ENCODE assay signal across 11 mouse cellular contexts in the genomic region with DNA sequence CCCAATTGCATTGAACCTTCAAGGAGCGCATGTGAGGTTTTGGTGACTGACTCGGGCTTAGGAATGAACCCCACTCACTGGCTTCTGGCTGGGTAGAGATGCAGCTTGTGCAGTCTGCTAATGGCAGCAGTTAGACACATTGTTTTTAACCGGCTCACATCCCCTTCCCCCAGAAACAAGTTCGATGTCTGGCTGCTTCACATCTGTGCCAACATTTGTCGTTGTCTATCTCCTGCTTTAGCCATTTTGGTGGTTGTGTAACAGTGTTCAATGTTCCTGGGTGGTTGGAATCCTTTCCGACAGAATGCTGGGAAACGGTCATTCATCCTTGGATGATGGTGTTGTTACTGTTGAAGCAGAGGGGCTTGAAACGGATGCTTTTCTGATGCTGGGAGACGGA.
DNase-seq lines count a peak whose midpoint lies in the region; ATAC-seq and TF ChIP-seq lines count a peak whose summit lies in the region.
"Had no signal": no experiment of that assay in that cellular context is flagged by ENCODE, and none has a peak within 500 bp of the region (broad histone marks: within the 10 kb centered on the region; RNA-seq: fewer than 3 reads in every experiment).

No protein-coding gene starts in this region.

- no peaks in the 10 kb centered on the region for H3K9me3 ChIP-seq in hindbrain, embryonic 15.5 days
- no peaks in the 10 kb centered on the region for H3K9me3 ChIP-seq in hindbrain, embryonic 11.5 days (ENCODE audit: control insufficient read depth, low read length)
- no peaks in the 10 kb centered on the region for H3K9me3 ChIP-seq in midbrain, embryonic 14.5 days (ENCODE audit: control insufficient read depth, low read length)
- H3K9me3 ChIP-seq in midbrain, embryonic 15.5 days: no peaks in the 10 kb centered on the region
- no peaks in the 10 kb centered on the region for H3K9me3 ChIP-seq in hindbrain, postnatal 0 days (ENCODE audit: low read length)
- H3K9me3 ChIP-seq in stomach, postnatal 0 days (ENCODE audit: control insufficient read depth, low read length): no peaks in the 10 kb centered on the region
- H3K9me3 ChIP-seq: heart, embryonic 13.5 days; liver, embryonic 15.5 days had no signal

- no peak overlapping the region for H3K9ac ChIP-seq in hindbrain, embryonic 15.5 days
- no peak overlapping the region for H3K9ac ChIP-seq in hindbrain, embryonic 11.5 days (ENCODE audit: low read depth, low read length)
- H3K9ac ChIP-seq in midbrain, embryonic 14.5 days (replicated peaks; ENCODE audit: low read length): no peak overlapping the region
- H3K9ac ChIP-seq in midbrain, embryonic 15.5 days: no peak overlapping the region
- H3K9ac ChIP-seq in hindbrain, postnatal 0 days (replicated peaks; ENCODE audit: low read length): no peak overlapping the region
- no peak overlapping the region for H3K9ac ChIP-seq in stomach, postnatal 0 days (ENCODE audit: low read length)
- H3K9ac ChIP-seq: heart, embryonic 13.5 days; liver, embryonic 15.5 days had no signal

- H3K4me3 ChIP-seq in hindbrain, embryonic 15.5 days: no peak overlapping the region
- no peak overlapping the region for H3K4me3 ChIP-seq in hindbrain, embryonic 11.5 days (ENCODE audit: low read depth, low read length)
- no peak overlapping the region for H3K4me3 ChIP-seq in midbrain, embryonic 14.5 days (replicated peaks; ENCODE audit: low read depth, low read length)
- H3K4me3 ChIP-seq in midbrain, embryonic 15.5 days: no peak overlapping the region
- no peak overlapping the region for H3K4me3 ChIP-seq in hindbrain, postnatal 0 days (ENCODE audit: low read length)
- H3K4me3 ChIP-seq in stomach, postnatal 0 days (ENCODE audit: low read depth, low read length): no peak overlapping the region
- H3K4me3 ChIP-seq: heart, embryonic 13.5 days; liver, embryonic 15.5 days had no signal

- DNase-seq in hindbrain, embryonic 11.5 days (ENCODE audit: low spot score): no peak
- no peak for DNase-seq in midbrain, embryonic 14.5 days
- DNase-seq in hindbrain, postnatal 0 days (ENCODE audit: low spot score): no peak
- DNase-seq in stomach, postnatal 0 days (ENCODE audit: low spot score): no peak
- DNase-seq in thymus, postnatal 0 days (ENCODE audit: low spot score): no peak
- no peak for DNase-seq in heart, postnatal 14 days

- ATAC-seq in hindbrain, embryonic 15.5 days (ENCODE audit: low FRiP score, low read depth): no peak
- ATAC-seq in hindbrain, embryonic 11.5 days (ENCODE audit: low FRiP score): no peak
- ATAC-seq in midbrain, embryonic 14.5 days (ENCODE audit: low FRiP score, low TSS enrichment): no peak
- ATAC-seq in midbrain, embryonic 15.5 days (replicated peaks): no peak
- 0 out of 2 replicates have a peak, but pooled peaks have one; percentile 11 for ATAC-seq in hindbrain, postnatal 0 days
- ATAC-seq in stomach, postnatal 0 days (ENCODE audit: low FRiP score, low TSS enrichment): no peak
- ATAC-seq: CD4-positive, CD25-positive, alpha-beta regulatory T cell, adult 4 months had no signal

- H3K4me2 ChIP-seq in hindbrain, embryonic 15.5 days: no peak overlapping the region
- no peak overlapping the region for H3K4me2 ChIP-seq in hindbrain, embryonic 11.5 days (replicated peaks; ENCODE audit: low read depth, low read length)
- no peak overlapping the region for H3K4me2 ChIP-seq in midbrain, embryonic 14.5 days (ENCODE audit: low read length)
- H3K4me2 ChIP-seq in midbrain, embryonic 15.5 days: no peak overlapping the region
- no peak overlapping the region for H3K4me2 ChIP-seq in hindbrain, postnatal 0 days (ENCODE audit: low read depth, low read length)
- H3K4me2 ChIP-seq in stomach, postnatal 0 days (replicated peaks; ENCODE audit: low read depth): no peak overlapping the region
- H3K4me2 ChIP-seq: heart, embryonic 13.5 days; liver, embryonic 15.5 days had no signal

- peaks cover 58% of the 10 kb centered on the region for H3K4me1 ChIP-seq in hindbrain, embryonic 15.5 days (replicated peaks)
- H3K4me1 ChIP-seq in hindbrain, embryonic 11.5 days (replicated peaks; ENCODE audit: control insufficient read depth, insufficient read depth, low read length): no peaks in the 10 kb centered on the region
- H3K4me1 ChIP-seq in midbrain, embryonic 14.5 days (ENCODE audit: control insufficient read depth, insufficient read depth, low read length): peaks cover 23% of the 10 kb centered on the region
- H3K4me1 ChIP-seq in midbrain, embryonic 15.5 days: peaks cover 45% of the 10 kb centered on the region
- peaks cover 25% of the 10 kb centered on the region for H3K4me1 ChIP-seq in hindbrain, postnatal 0 days (ENCODE audit: insufficient read depth, low read length)
- peaks cover 9% of the 10 kb centered on the region for H3K4me1 ChIP-seq in stomach, postnatal 0 days (replicated peaks; ENCODE audit: control insufficient read depth, insufficient read depth)

- H3K36me3 ChIP-seq in hindbrain, embryonic 15.5 days: no peaks in the 10 kb centered on the region
- no peaks in the 10 kb centered on the region for H3K36me3 ChIP-seq in hindbrain, embryonic 11.5 days (ENCODE audit: control insufficient read depth, insufficient read depth, low read length)
- H3K36me3 ChIP-seq in midbrain, embryonic 14.5 days (ENCODE audit: control insufficient read depth, insufficient read depth, low read length): no peaks in the 10 kb centered on the region
- no peaks in the 10 kb centered on the region for H3K36me3 ChIP-seq in midbrain, embryonic 15.5 days (replicated peaks)
- no peaks in the 10 kb centered on the region for H3K36me3 ChIP-seq in hindbrain, postnatal 0 days (ENCODE audit: insufficient read depth, low read length)
- no peaks in the 10 kb centered on the region; the same call in 1 of the 2 replicates for H3K36me3 ChIP-seq in stomach, postnatal 0 days (ENCODE audit: control insufficient read depth, insufficient read depth, low read length)
- H3K36me3 ChIP-seq: heart, embryonic 13.5 days had no signal

- TF ChIP-seq EP300 in stomach, postnatal 0 days (optimal IDR thresholded peaks at IDR 0.05): no peak

- intact Hi-C loops in heart, postnatal 14 days (cut with DNase I): no loop called here

- H3K27ac ChIP-seq in hindbrain, embryonic 15.5 days (replicated peaks): peak overlapping the region; percentile 40; the same call in 1 of the 2 replicates
- H3K27ac ChIP-seq in hindbrain, embryonic 11.5 days (ENCODE audit: low read depth, low read length): no peak overlapping the region
- 0 out of 2 replicates have a peak overlapping the region, but pooled peaks have one; percentile 22 for H3K27ac ChIP-seq in midbrain, embryonic 14.5 days (replicated peaks; ENCODE audit: low read depth, low read length)
- H3K27ac ChIP-seq in midbrain, embryonic 15.5 days: no peak overlapping the region
- peak overlapping the region; percentile 3; the same call in 1 of the 2 replicates for H3K27ac ChIP-seq in hindbrain, postnatal 0 days
- peak overlapping the region; percentile 30; the same call in 1 of the 2 replicates for H3K27ac ChIP-seq in stomach, postnatal 0 days (replicated peaks)
- H3K27ac ChIP-seq: heart, embryonic 13.5 days; liver, embryonic 15.5 days had no signal

- WGBS in hindbrain, embryonic 15.5 days: 43% methylated on average over 9 of the region's 9 CpGs
- WGBS in hindbrain, embryonic 11.5 days: 72% methylated on average over 9 of the region's 9 CpGs
- 79% methylated on average over 9 of the region's 9 CpGs for WGBS in midbrain, embryonic 14.5 days
- 66% methylated on average over 9 of the region's 9 CpGs for WGBS in midbrain, embryonic 15.5 days
- WGBS in hindbrain, postnatal 0 days: 37% methylated on average over 9 of the region's 9 CpGs
- 52% methylated on average over 9 of the region's 9 CpGs for WGBS in stomach, postnatal 0 days

- H3K27me3 ChIP-seq in hindbrain, embryonic 15.5 days: no peaks in the 10 kb centered on the region
- no peaks in the 10 kb centered on the region for H3K27me3 ChIP-seq in hindbrain, embryonic 11.5 days (ENCODE audit: control insufficient read depth, insufficient read depth, low read length)
- no peaks in the 10 kb centered on the region for H3K27me3 ChIP-seq in midbrain, embryonic 14.5 days (ENCODE audit: control insufficient read depth, insufficient read depth, low read length)
- H3K27me3 ChIP-seq in midbrain, embryonic 15.5 days (replicated peaks): no peaks in the 10 kb centered on the region
- H3K27me3 ChIP-seq in hindbrain, postnatal 0 days (ENCODE audit: insufficient read depth, low read length): no peaks in the 10 kb centered on the region
- no peaks in the 10 kb centered on the region for H3K27me3 ChIP-seq in stomach, postnatal 0 days (ENCODE audit: control insufficient read depth, insufficient read depth, low read length)
- H3K27me3 ChIP-seq: heart, embryonic 13.5 days; liver, embryonic 15.5 days had no signal

- TF ChIP-seq CTCF in hindbrain, postnatal 0 days (IDR thresholded peaks at IDR 0.05; ENCODE audit: low read depth): no peak
- TF ChIP-seq CTCF in stomach, postnatal 0 days (IDR thresholded peaks at IDR 0.05; ENCODE audit: low read depth): no peak

Comparison
In these comparisons a context has a peak if more than half of its experiments do, and no peak if none do; other contexts are left out.
1. H3K27ac ChIP-seq: peak in hindbrain, embryonic 15.5 days (single experiment), midbrain, embryonic 14.5 days (single experiment), hindbrain, postnatal 0 days (single experiment) and stomach, postnatal 0 days (single experiment); none in hindbrain, embryonic 11.5 days (single experiment) and midbrain, embryonic 15.5 days (single experiment).